Mouse (Mus musculus) E14TG2a.4 (cell line): ENCODE measurements at regions not wholly inside any gene's neighbourhood (a gene's known extent, or its start where the extent isn't known, plus 50 kb on each side); places are given as distances from the start of the nearest gene placed in this dataset.

ENCODE experiments used
- CTCF ChIP-seq: conservative IDR thresholded peaks from 2 replicates; pipeline ENCODE4 v1.5.1; 2014; ENCODE audit warnings: low read length
- NANOG ChIP-seq: IDR thresholded peaks from 2 replicates; pipeline ENCODE4 v1.6.1; 2014; ENCODE audit warnings: borderline replicate concordance, low read length, mixed read lengths
- POU5F1 ChIP-seq: IDR thresholded peaks from 2 replicates; pipeline ENCODE4 v1.6.1; 2014; ENCODE audit warnings: low read length, borderline replicate concordance

GRCm38 (mm10) chr13:118592074-118592473 is 77.5 kb upstream of the Fgf10 start:
- TF ChIP-seq CTCF (no peak), POU5F1 (no peak), NANOG (no peak)
